Mouse (Mus musculus) hindbrain, embryonic 15.5 days (tissue): ENCODE measurements around the gene Zfp575. TPM values are rescaled to one million over a fixed set of nuclear protein-coding genes. Genes with fewer than 3 reads are reported as not detected.

Source experiments
- ATAC-seq: fragments of 200-750 bp; cut with Nextera tagmentation; 2 replicates; pipeline ENCODE4 v1.8.0; 2017; ENCODE audit warnings: low read depth, moderate number of reproducible peaks, moderate TSS enrichment; ENCODE audit not compliant: low FRiP score
- H3K27ac ChIP-seq: fragments of 300-500 bp; sonication (generic); replicated peaks from 2 replicates; pipeline ENCODE4 v1.5.1; 2015; ENCODE audit warnings: mild to moderate bottlenecking, inconsistent platforms
- H3K27me3 ChIP-seq: fragments of 300-500 bp; sonication (generic); 2 replicates; pipeline ENCODE4 v1.6.1; 2015; ENCODE audit warnings: control low read depth, inconsistent platforms
- H3K36me3 ChIP-seq: fragments of 300-500 bp; sonication (generic); 2 replicates; pipeline ENCODE4 v1.6.1; 2015; ENCODE audit warnings: control low read depth, inconsistent platforms
- H3K4me1 ChIP-seq: fragments of 300-500 bp; sonication (generic); replicated peaks from 2 replicates; pipeline ENCODE4 v1.6.1; 2015; ENCODE audit warnings: control low read depth, inconsistent platforms
- H3K4me2 ChIP-seq: fragments of 300-500 bp; sonication (generic); 2 replicates; pipeline ENCODE4 v1.6.1; 2015; ENCODE audit warnings: moderate library complexity, mild to moderate bottlenecking, inconsistent platforms
- H3K4me3 ChIP-seq: fragments of 300-500 bp; sonication (generic); 2 replicates; pipeline ENCODE4 v1.5.1; 2015; ENCODE audit warnings: mild to moderate bottlenecking, inconsistent platforms
- H3K9ac ChIP-seq: fragments of 300-500 bp; sonication (generic); 2 replicates; pipeline ENCODE4 v1.6.1; 2015; ENCODE audit warnings: inconsistent platforms
- H3K9me3 ChIP-seq: fragments of 300-500 bp; sonication (generic); 2 replicates; pipeline ENCODE4 v1.6.1; 2016; ENCODE audit warnings: control low read depth, inconsistent platforms
- WGBS: fragments of 180-500 bp; shearing (Covaris S2); methylation state at CpG from one replicate; pipeline ENCODE4 v1.1.7; 2015; 5-methylcytosine and 5-hydroxymethylcytosine counted together
- polyA plus RNA-seq: library from polyadenylated mRNA; unstranded; fragments of >200 nt; fragmentation: Nextera tagmentation; extraction: Ambion mirVana; gene quantifications from 2 replicates; pipeline ENCODE4 v1.2.1, GENCODE M21; 2015

The Zfp575 gene
- polyA plus RNA-seq, 1 experiment from 2014 or later, result 19.7 TPM

DNA sequence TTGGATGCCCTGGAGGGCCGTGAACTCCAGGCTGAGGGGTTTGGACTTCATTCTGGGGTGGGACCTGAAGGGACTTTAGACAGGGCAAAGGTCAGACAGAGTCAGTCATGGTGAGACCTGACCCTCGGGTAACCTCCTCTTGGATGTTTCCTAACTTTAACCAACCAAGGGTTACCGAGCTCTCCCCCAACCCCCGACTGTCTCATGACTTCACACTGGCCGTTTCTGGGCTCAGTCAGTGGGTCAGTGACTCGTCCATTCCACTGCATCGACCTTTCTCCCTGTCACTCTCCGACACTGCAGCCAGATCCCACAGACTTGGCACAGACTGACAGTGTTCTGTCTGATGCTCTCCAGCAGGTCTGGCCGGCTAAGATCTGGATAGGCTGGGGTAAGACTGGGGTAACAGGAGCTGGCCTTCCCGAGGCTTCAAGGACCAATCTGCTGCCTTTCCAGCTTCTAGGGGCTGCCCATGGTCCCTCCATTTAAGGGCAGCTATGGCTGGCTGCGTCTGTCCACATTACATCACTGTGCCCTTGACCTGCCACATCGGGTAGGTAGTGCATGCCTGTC is 13.1 kb downstream of the Zfp575 start:
- no peak; the same call in 1 of the 2 replicates for ATAC-seq
- no peaks in the 10 kb centered on the region for H3K36me3 ChIP-seq
- H3K27me3 ChIP-seq, result no peaks in the 10 kb centered on the region
- WGBS, result 58% methylated on average over 12 of the region's 12 CpGs
- no peak overlapping the region for H3K4me2 ChIP-seq
- no peak overlapping the region for H3K4me3 ChIP-seq
- H3K9ac ChIP-seq, result no peak overlapping the region
- H3K9me3 ChIP-seq, result no peaks in the 10 kb centered on the region
- no peak overlapping the region for H3K27ac ChIP-seq
- no peaks in the 10 kb centered on the region for H3K4me1 ChIP-seq

DNA sequence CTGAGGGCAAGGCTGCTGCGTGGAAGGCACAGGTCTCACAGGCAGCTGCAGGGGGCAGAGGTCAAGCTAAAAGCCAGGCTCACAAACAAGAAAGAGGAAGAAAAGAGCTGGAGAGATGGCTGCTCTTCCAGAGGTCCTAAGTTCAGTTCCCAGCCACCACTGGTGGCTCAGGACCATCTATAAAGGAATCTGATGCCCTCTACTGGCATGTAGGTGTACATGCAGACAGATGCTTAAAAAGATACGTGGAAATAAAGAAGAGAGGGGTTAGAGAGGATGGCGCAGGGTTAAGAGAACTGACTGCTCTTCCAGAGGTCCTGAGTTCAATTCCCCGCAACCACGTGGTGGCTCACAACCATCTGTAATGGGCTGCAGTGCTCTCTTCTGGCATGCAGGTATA is 15.0 kb downstream of the Zfp575 start:
- 57% methylated on average over 5 of the region's 5 CpGs for WGBS
- H3K4me3 ChIP-seq, result no peak overlapping the region
- no peaks in the 10 kb centered on the region for H3K9me3 ChIP-seq
- no peaks in the 10 kb centered on the region for H3K27me3 ChIP-seq
- no peaks in the 10 kb centered on the region for H3K4me1 ChIP-seq
- ATAC-seq, result no peak
- H3K36me3 ChIP-seq, result peaks cover 9% of the 10 kb centered on the region; the same call in 1 of the 2 replicates
- H3K4me2 ChIP-seq, result no peak overlapping the region
- no peak overlapping the region for H3K27ac ChIP-seq
- no peak overlapping the region for H3K9ac ChIP-seq

DNA sequence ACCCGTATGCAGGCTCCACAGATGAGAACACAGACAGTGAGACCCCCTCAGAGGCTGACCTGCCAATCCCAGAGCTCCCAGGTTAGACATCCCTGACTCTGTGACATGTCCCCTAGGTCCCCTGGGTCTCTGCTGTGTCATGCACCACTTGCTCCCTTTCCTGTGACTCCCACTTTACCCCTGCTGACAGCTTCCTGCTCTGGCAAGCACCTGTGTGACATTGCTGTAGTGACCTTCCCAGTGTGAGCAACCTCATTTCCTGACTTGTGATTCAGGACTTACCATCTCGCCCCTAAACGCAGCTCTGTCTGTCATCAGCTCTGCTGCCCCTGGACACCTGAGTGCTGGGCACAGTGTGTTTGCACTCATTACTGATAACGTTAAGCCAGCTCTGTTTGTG is 16.4 kb downstream of the Zfp575 start:
- Histone ChIP-seq H3K9ac (no peak overlapping the region), H3K27me3 (no peaks in the 10 kb centered on the region), H3K4me1 (no peaks in the 10 kb centered on the region), H3K9me3 (no peaks in the 10 kb centered on the region), H3K4me3 (no peak overlapping the region), H3K4me2 (no peak overlapping the region), H3K36me3 (peaks cover 20% of the 10 kb centered on the region), H3K27ac (no peak overlapping the region)
- no peak for ATAC-seq
- WGBS, result 85% methylated on average over 4 of the region's 4 CpGs

DNA sequence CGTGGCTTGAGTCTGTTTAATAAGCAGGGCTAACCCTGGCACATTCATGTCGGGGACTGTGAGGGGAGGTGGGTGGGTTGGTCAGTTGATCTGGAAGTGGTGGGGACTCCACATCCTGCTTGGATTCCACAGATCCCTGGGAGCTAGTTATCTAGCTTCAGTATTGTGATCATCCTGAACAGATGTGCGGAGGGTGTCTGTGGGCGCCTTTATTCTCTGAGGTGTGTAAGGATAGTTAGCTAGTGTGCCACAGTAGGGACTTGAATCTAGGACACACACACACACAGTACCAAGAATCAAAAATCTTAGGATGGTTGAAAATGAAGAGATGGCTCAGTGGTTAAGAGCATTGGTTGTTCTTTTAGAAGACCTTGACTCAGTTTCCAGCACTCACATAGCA is 18.9 kb downstream of the Zfp575 start:
- 94% methylated on average over 4 of the region's 4 CpGs for WGBS
- Histone ChIP-seq H3K27ac (no peak overlapping the region), H3K27me3 (no peaks in the 10 kb centered on the region), H3K4me1 (no peaks in the 10 kb centered on the region), H3K4me3 (no peak overlapping the region), H3K9me3 (no peaks in the 10 kb centered on the region), H3K4me2 (no peak overlapping the region), H3K9ac (no peak overlapping the region), H3K36me3 (peaks cover 21% of the 10 kb centered on the region)
- ATAC-seq, result no peak

DNA sequence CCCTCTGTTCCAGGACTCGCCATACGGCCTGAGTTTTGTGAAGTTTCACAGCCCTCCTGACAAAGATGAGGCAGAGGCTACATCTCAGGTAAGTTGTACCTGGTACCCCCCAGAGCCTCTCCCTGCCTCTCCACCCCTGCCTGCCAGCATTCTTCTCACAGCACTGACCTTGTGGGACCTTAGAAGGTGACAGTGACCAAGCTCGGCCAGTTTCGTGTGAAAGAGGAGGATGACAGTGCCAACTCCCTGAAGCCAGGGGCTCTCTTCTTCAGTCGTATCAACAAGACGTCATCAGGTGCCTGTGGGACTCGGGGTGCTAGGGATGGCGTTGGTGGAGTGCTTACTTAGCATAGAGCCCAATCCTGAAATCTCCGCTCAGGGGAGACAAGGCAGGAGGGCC is 21.2 kb downstream of the Zfp575 start:
- ATAC-seq, result no peak
- peaks cover 21% of the 10 kb centered on the region for H3K36me3 ChIP-seq
- 95% methylated on average over 9 of the region's 9 CpGs for WGBS

DNA sequence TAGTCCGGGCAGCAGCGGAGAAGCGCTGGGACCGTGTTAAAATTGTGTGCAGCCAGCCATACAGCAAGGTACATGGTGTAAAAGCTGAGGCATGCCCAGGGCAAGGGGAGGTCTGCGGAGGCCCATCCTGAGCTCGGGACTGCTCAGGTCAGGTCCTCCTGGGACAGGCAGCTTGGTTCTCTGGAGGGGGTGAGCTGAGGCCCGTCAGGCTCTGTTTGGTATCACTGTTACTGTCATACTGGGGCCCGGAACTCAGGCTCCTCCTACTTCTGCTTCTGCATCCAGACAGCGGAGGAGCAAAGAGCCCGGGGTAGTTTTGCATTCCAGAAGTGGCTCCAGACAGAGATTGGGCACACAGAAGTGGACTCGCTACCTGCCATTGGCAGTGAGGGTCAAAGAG is 21.8 kb downstream of the Zfp575 start:
- H3K9me3 ChIP-seq, result no peaks in the 10 kb centered on the region
- H3K4me2 ChIP-seq, result no peak overlapping the region
- H3K27ac ChIP-seq, result no peak overlapping the region
- no peaks in the 10 kb centered on the region for H3K27me3 ChIP-seq
- no peak overlapping the region for H3K9ac ChIP-seq
- no peaks in the 10 kb centered on the region for H3K4me1 ChIP-seq
- ATAC-seq, result no peak
- H3K4me3 ChIP-seq, result no peak overlapping the region
- peaks cover 21% of the 10 kb centered on the region for H3K36me3 ChIP-seq
- 95% methylated on average over 11 of the region's 11 CpGs for WGBS

More for the DNA sequence above, 21.2 kb downstream of the Zfp575 start:
- Histone ChIP-seq H3K9ac (no peak overlapping the region), H3K4me3 (no peak overlapping the region), H3K4me1 (no peaks in the 10 kb centered on the region), H3K9me3 (no peaks in the 10 kb centered on the region), H3K27me3 (no peaks in the 10 kb centered on the region), H3K27ac (no peak overlapping the region), H3K4me2 (no peak overlapping the region)

DNA sequence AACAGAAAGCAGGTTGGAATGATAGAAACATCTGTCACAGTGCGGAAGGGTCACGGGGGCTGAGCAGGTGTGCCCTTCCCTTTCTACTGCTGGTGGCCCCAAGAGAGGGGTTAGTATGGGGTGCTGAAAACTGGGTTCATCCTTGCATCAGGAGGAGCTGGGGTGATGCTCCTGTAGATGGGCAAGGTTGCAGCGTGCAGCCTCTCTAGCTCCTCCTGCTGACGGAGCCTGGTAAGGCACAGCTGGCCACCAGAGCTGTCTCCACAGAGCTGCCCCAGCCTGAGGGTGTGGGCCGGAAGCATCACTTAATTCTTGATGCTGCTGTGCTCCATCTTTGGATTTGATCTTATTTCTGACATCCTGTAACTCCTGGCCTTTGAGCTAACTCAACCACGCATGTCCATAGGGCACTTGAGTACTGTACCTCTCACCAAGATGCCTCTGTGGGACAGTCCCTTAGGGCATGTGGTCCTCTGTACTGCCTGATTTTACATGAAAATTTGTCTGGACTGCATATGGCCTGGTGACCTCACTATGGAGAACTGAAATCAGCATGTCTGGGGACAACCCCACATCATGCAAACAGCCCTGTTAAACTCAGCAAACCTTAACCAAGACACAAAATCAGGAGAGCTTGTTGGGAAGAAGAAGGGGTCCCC is 22.7 kb downstream of the Zfp575 start:
- 70% methylated on average over 6 of the region's 6 CpGs for WGBS
- peaks cover 21% of the 10 kb centered on the region for H3K36me3 ChIP-seq
- H3K4me3 ChIP-seq, result no peak overlapping the region
- H3K4me1 ChIP-seq, result no peaks in the 10 kb centered on the region
- H3K9me3 ChIP-seq, result no peaks in the 10 kb centered on the region
- ATAC-seq, result no peak; the same call in 1 of the 2 replicates
- H3K27me3 ChIP-seq, result no peaks in the 10 kb centered on the region
- H3K9ac ChIP-seq, result no peak overlapping the region
- no peak overlapping the region for H3K4me2 ChIP-seq
- no peak overlapping the region for H3K27ac ChIP-seq

DNA sequence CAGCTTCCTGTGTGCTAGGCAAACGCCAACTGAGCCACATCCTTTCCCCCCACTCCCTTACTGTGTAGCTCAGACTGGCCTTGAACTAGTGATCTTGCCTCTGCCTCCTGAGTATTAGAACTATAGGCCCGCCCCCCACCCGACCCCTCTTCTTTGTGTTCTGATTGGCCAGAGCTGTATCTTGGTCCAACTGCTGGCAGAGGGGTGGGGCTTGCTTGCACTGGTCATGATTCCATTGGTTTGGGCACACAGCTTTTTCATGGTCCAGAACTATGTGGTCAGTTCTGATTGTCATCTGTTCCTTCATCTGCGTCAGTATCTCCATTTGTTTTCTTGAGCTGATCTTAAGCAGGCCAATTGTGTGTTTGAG is 23.6 kb downstream of the Zfp575 start:
- Histone ChIP-seq H3K36me3 (peaks cover 21% of the 10 kb centered on the region), H3K27ac (no peak overlapping the region), H3K27me3 (no peaks in the 10 kb centered on the region), H3K4me1 (no peaks in the 10 kb centered on the region), H3K9ac (no peak overlapping the region), H3K4me3 (no peak overlapping the region), H3K4me2 (no peak overlapping the region), H3K9me3 (no peaks in the 10 kb centered on the region)
- ATAC-seq, result no peak
- WGBS, result 92% methylated on average over 4 of the region's 4 CpGs

DNA sequence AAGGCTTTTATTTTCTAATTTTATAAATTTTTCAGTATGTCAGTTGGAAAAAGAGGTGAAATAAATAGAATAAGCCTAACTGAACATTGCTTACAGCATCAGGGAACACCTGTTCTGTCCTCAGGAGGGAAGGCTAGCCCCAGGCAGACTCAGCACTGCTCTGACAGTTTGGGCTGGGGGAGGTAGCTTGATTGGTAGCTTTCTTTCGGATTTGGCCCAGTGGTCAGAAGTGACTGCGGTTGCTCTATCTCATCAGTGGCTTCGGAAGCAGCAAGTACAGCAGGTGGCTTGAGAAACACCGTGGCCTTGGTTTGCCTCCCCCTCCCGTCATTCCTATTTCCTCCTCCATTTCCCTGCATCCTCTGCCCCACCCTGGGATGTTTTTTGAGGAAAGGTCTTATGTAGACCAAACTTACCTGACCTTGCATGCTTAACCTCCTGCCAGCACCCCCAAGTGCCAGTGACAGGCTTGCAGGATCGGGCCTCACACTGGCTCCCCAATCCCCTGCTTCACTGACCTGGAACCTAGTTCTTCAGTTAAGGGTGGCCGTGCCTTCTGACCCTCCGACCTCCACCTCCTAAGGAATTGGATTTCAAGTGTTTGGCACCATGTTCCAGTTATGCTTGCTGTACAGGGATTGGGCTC is 24.1 kb downstream of the Zfp575 start:
- H3K9me3 ChIP-seq, result no peaks in the 10 kb centered on the region
- ATAC-seq, result no peak
- no peak overlapping the region for H3K9ac ChIP-seq
- no peaks in the 10 kb centered on the region for H3K4me1 ChIP-seq
- no peak overlapping the region for H3K4me2 ChIP-seq
- H3K4me3 ChIP-seq, result no peak overlapping the region
- no peak overlapping the region for H3K27ac ChIP-seq
- peaks cover 19% of the 10 kb centered on the region for H3K36me3 ChIP-seq
- H3K27me3 ChIP-seq, result no peaks in the 10 kb centered on the region
- 90% methylated on average over 8 of the region's 8 CpGs for WGBS

DNA sequence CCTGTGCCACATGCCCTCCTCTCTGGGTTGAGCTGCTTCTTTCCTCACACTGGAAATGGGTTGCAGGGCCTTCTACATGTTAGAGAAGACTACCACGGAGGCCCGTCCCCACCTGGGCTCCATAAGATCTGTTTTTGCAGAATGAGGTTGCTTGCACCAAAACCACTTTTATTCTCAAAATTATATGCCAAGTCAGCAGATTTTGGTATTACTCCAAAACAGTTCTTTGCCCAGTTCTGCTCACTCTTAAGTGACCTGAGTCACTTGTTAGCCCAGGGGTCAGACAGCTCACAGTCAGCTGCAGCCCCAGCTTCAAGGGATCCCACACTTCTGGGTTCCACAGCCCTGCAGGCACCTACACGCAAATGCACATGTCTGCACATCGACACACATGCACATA is 26.0 kb downstream of the Zfp575 start:
- Histone ChIP-seq H3K27ac (no peak overlapping the region), H3K4me2 (no peak overlapping the region), H3K9me3 (no peaks in the 10 kb centered on the region), H3K9ac (no peak overlapping the region), H3K36me3 (peaks cover 5% of the 10 kb centered on the region), H3K4me3 (no peak overlapping the region), H3K27me3 (no peaks in the 10 kb centered on the region), H3K4me1 (no peaks in the 10 kb centered on the region)
- no peak for ATAC-seq
- WGBS, result 90% methylated on average over 4 of the region's 4 CpGs

DNA sequence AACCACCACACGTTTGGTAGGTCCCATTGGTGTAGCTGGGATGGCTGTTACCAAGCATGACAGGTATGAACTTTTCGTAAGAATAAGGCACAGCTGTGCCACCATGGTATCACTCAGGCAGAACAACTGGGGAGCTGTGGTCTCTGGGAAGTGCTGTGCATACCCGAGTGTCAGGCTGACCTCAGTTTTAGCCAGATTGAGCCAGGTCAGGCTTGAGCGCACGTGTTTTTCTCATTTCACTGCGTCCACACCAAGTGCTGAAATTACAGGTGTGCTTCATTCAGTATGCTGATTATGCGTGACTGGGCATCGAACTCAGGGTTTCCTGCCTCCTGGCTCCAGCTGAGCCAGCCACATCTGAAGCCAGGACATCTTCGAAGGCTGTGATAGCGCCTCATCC is 31.7 kb downstream of the Zfp575 start:
- Histone ChIP-seq H3K27me3 (no peaks in the 10 kb centered on the region), H3K9me3 (no peaks in the 10 kb centered on the region), H3K4me1 (no peaks in the 10 kb centered on the region), H3K4me2 (no peak overlapping the region), H3K36me3 (peaks cover 8% of the 10 kb centered on the region), H3K4me3 (no peak overlapping the region), H3K27ac (no peak overlapping the region), H3K9ac (no peak overlapping the region)
- no peak for ATAC-seq
- 91% methylated on average over 10 of the region's 10 CpGs for WGBS

DNA sequence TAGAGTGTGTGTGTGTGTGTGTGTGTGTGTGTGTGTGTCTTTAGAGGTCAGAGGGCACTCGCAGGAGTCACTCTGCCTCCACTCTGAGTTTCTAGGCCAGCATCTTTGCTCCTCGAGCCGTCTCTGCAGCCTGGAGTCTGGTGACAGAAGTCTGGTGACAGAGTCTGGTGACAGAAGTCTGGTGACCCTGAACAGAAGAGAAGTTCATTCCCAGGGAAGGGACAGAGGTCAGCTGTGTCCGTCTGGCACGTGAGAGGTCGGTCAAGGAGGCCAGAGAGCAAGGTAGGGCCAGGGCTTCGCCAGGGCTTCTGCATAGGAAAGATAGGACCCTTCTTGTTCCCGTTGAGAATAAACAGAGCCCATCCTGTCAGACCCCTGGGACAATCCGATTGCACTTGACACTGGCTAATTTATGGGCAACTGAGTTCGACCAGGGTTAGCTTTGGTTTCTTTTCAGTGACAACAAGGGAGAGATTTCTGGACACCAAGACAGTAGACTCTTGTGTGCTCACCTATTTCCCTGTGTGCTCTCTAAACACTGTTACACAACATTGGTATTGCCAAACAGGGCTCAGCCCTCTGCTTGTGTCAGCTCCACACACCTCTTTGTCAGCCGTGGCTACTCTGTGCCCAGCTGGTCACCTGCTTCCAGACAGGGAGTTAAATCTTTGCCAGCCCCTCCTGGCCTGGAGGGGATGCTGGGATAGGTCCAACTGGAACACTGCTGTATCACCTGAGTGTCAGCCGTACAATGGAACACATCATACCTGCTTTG is 35.3 kb downstream of the Zfp575 start:
- H3K27ac ChIP-seq, result no peak overlapping the region
- peaks cover 10% of the 10 kb centered on the region for H3K4me1 ChIP-seq
- H3K9me3 ChIP-seq, result no peaks in the 10 kb centered on the region
- 91% methylated on average over 12 of the region's 12 CpGs for WGBS
- no peak for ATAC-seq
- H3K36me3 ChIP-seq, result peaks cover 11% of the 10 kb centered on the region
- H3K27me3 ChIP-seq, result no peaks in the 10 kb centered on the region
- H3K4me2 ChIP-seq, result no peak overlapping the region
- H3K9ac ChIP-seq, result no peak overlapping the region
- H3K4me3 ChIP-seq, result no peak overlapping the region
